24 mouse cellular contexts compared by ENCODE assay signal in the genomic region with DNA sequence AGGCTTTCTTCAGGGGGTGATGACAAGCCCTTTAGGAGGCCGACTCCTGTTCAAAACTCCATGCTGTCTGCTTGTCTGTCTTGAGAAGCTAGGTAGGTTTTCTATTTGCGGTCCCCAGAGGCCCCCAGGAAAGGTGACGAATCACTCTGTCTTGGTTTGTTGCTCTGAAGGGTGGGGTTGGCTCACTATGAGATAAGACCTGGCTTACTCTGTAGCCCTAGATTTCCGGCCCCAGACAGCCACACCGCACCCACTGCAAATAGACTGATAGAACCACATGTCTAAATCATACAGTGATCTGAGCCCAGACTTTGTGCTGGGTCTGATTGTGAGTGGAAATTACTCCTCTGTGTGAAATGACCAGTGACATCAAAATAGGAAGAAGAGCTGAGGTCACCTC. TPM values are rescaled to one million over a fixed set of nuclear protein-coding genes. Genes with fewer than 3 reads are reported as not detected.
DNase-seq lines count a peak whose midpoint lies in the region; ATAC-seq and TF ChIP-seq lines count a peak whose summit lies in the region.
"Had no signal": no experiment of that assay in that cellular context is flagged by ENCODE, and none has a peak within 500 bp of the region (broad histone marks: within the 10 kb centered on the region; RNA-seq: fewer than 3 reads in every experiment).

No protein-coding gene starts in this region.

- no peaks in the 10 kb centered on the region for H3K9me3 ChIP-seq in intestine, embryonic 15.5 days
- H3K9me3 ChIP-seq in liver, embryonic 14.5 days (ENCODE audit: control insufficient read depth, low read length): no peaks in the 10 kb centered on the region
- no peaks in the 10 kb centered on the region for H3K9me3 ChIP-seq in stomach, embryonic 15.5 days
- H3K9me3 ChIP-seq: forebrain, embryonic 10.5 days; heart, embryonic 13.5 days; limb, embryonic 10.5 days; liver, embryonic 15.5 days; midbrain, embryonic 15.5 days had no signal

- no peak overlapping the region for H3K4me2 ChIP-seq in intestine, embryonic 15.5 days (replicated peaks)
- no peak overlapping the region for H3K4me2 ChIP-seq in liver, embryonic 14.5 days (ENCODE audit: low read depth)
- H3K4me2 ChIP-seq in stomach, embryonic 15.5 days: no peak overlapping the region
- H3K4me2 ChIP-seq: heart, embryonic 13.5 days; liver, embryonic 15.5 days; midbrain, embryonic 15.5 days had no signal

- H3K4me1 ChIP-seq in intestine, embryonic 15.5 days (replicated peaks): no peaks in the 10 kb centered on the region
- peaks cover 5 to 7% of the 10 kb centered on the region in 2 experiments; a peak in 3 of 4 replicates for H3K4me1 ChIP-seq in liver, embryonic 14.5 days (replicated peaks; ENCODE audit: control insufficient read depth in 2 of 2, insufficient read depth in 2 of 2, low read length in 1 of 2)
- H3K4me1 ChIP-seq in stomach, embryonic 15.5 days: no peaks in the 10 kb centered on the region
- H3K4me1 ChIP-seq: forebrain, embryonic 10.5 days; limb, embryonic 10.5 days; midbrain, embryonic 15.5 days had no signal

- H3K9ac ChIP-seq in intestine, embryonic 15.5 days: no peak overlapping the region
- H3K9ac ChIP-seq in liver, embryonic 14.5 days (replicated peaks): no peak overlapping the region
- H3K9ac ChIP-seq in stomach, embryonic 15.5 days: no peak overlapping the region
- H3K9ac ChIP-seq: forebrain, postnatal 0 days; heart, embryonic 13.5 days; liver, embryonic 15.5 days; midbrain, embryonic 15.5 days had no signal

- TF ChIP-seq CTCF in liver, embryonic 14.5 days (IDR thresholded peaks at IDR 0.05; ENCODE audit: low read depth): no peak

- H3K4me3 ChIP-seq in intestine, embryonic 15.5 days (replicated peaks): no peak overlapping the region
- H3K4me3 ChIP-seq in liver, embryonic 14.5 days (ENCODE audit: insufficient read depth in 1 of 2, low read depth in 2 of 2, low read length in 2 of 2): no peak overlapping the region
- H3K4me3 ChIP-seq in stomach, embryonic 15.5 days (replicated peaks): no peak overlapping the region
- H3K4me3 ChIP-seq: forebrain, embryonic 10.5 days; heart, embryonic 13.5 days; limb, embryonic 10.5 days; liver, embryonic 15.5 days; megakaryocyte, embryonic 14.5 days; midbrain, embryonic 15.5 days; myocyte had no signal

- 59% methylated on average over 5 of the region's 5 CpGs for WGBS in intestine, embryonic 15.5 days
- 13% methylated on average over 5 of the region's 5 CpGs for WGBS in liver, embryonic 14.5 days (ENCODE audit: insufficient replicate concordance)
- WGBS in stomach, embryonic 15.5 days: 59% methylated on average over 5 of the region's 5 CpGs

- DNase-seq in MEL-GATA-1-ER (ENCODE audit: extremely low read depth, low read depth) (peak; percentile 63), MN1 (ENCODE audit: low spot score) (no peak)
- peak in 2 of 3 experiments; percentile 32 to 43 for DNase-seq in liver, embryonic 14.5 days (ENCODE audit: low read depth in 3 of 3, low spot score in 3 of 3)
- DNase-seq in cerebellum, adult 9-11 months: no peak
- DNase-seq in kidney, postnatal 10 days: no peak
- no peak for DNase-seq in cerebellum, postnatal 25 days
- DNase-seq: adrenal gland, postnatal 10 days; B cell, adult 2 months; cerebellum, adult 11 months; cerebellum, postnatal 14 days; forebrain, postnatal 0 days; heart, adult 11 months; lung, postnatal 10 days had no signal

- H3K27ac ChIP-seq in intestine, embryonic 15.5 days: no peak overlapping the region
- no peak overlapping the region for H3K27ac ChIP-seq in liver, embryonic 14.5 days
- H3K27ac ChIP-seq in stomach, embryonic 15.5 days: no peak overlapping the region
- H3K27ac ChIP-seq: forebrain, embryonic 10.5 days; heart, embryonic 13.5 days; limb, embryonic 10.5 days; liver, embryonic 15.5 days; midbrain, embryonic 15.5 days had no signal

- peaks cover 22% of the 10 kb centered on the region for H3K36me3 ChIP-seq in intestine, embryonic 15.5 days
- no peaks in the 10 kb centered on the region for H3K36me3 ChIP-seq in liver, embryonic 14.5 days (replicated peaks; ENCODE audit: control insufficient read depth, insufficient read depth, low read depth)
- H3K36me3 ChIP-seq in stomach, embryonic 15.5 days: peaks cover 19% of the 10 kb centered on the region
- H3K36me3 ChIP-seq: liver, embryonic 15.5 days had no signal

- peak; percentile 89 for ATAC-seq in intestine, embryonic 15.5 days
- peak; percentile 56; the same call in 1 of the 2 replicates for ATAC-seq in liver, embryonic 14.5 days (ENCODE audit: insufficient read depth)
- peak; percentile 60; the same call in 1 of the 2 replicates for ATAC-seq in stomach, embryonic 15.5 days (ENCODE audit: insufficient read depth, low FRiP score, low read depth)
- ATAC-seq: forebrain, postnatal 0 days; midbrain, embryonic 15.5 days; Patski had no signal

- no peaks in the 10 kb centered on the region for H3K27me3 ChIP-seq in intestine, embryonic 15.5 days (replicated peaks)
- no peaks in the 10 kb centered on the region for H3K27me3 ChIP-seq in liver, embryonic 14.5 days (ENCODE audit: control insufficient read depth, insufficient read depth, low read length)
- H3K27me3 ChIP-seq in stomach, embryonic 15.5 days (replicated peaks): no peaks in the 10 kb centered on the region
- H3K27me3 ChIP-seq: heart, embryonic 13.5 days; megakaryocyte, embryonic 14.5 days; midbrain, embryonic 15.5 days; Patski had no signal

- peak; percentile 17; the same call in 1 of the 2 replicates for TF ChIP-seq EP300 in liver, embryonic 14.5 days (IDR thresholded peaks at IDR 0.05; ENCODE audit: low read depth)

RNA-seq across cellular contexts. Expression of gene Slc7a6os, which starts 19.1 kb away (rescaled TPM):
- 34.0 and 34.3 TPM in 2 replicates for polyA plus RNA-seq in intestine, embryonic 15.5 days (2015; fragmentation: Nextera tagmentation; extraction: Ambion mirVana)
- polyA plus RNA-seq in liver, embryonic 14.5 days (2012; rRNA removed): 10.6 and 13.3 TPM in 2 replicates
- polyA plus RNA-seq in liver, embryonic 14.5 days (2014; fragmentation: Nextera tagmentation; extraction: Ambion mirVana): 8.9 and 10.2 TPM in 2 replicates
- 32.0 and 35.4 TPM in 2 replicates for polyA plus RNA-seq in stomach, embryonic 15.5 days (2015; fragmentation: Nextera tagmentation; extraction: Ambion mirVana)

RNA-seq across cellular contexts. Expression of gene Prmt7, which starts 19.1 kb away (rescaled TPM):
- polyA plus RNA-seq in intestine, embryonic 15.5 days (2015; fragmentation: Nextera tagmentation; extraction: Ambion mirVana): 47.3 and 49.0 TPM in 2 replicates
- polyA plus RNA-seq in liver, embryonic 14.5 days (2012; rRNA removed): 10.2 and 11.1 TPM in 2 replicates
- 19.1 and 21.2 TPM in 2 replicates for polyA plus RNA-seq in liver, embryonic 14.5 days (2014; fragmentation: Nextera tagmentation; extraction: Ambion mirVana)
- 42.2 and 46.3 TPM in 2 replicates for polyA plus RNA-seq in stomach, embryonic 15.5 days (2015; fragmentation: Nextera tagmentation; extraction: Ambion mirVana)

RNA-seq across cellular contexts. Expression of gene Slc7a6, which starts 23.0 kb away (rescaled TPM):
- 34.4 and 37.9 TPM in 2 replicates for polyA plus RNA-seq in intestine, embryonic 15.5 days (2015; fragmentation: Nextera tagmentation; extraction: Ambion mirVana)
- 3.8 TPM in 2 replicates for polyA plus RNA-seq in liver, embryonic 14.5 days (2012; rRNA removed)
- 8.2 and 10.2 TPM in 2 replicates for polyA plus RNA-seq in liver, embryonic 14.5 days (2014; fragmentation: Nextera tagmentation; extraction: Ambion mirVana)
- polyA plus RNA-seq in stomach, embryonic 15.5 days (2015; fragmentation: Nextera tagmentation; extraction: Ambion mirVana): 39.8 and 47.3 TPM in 2 replicates

RNA-seq across cellular contexts. Expression of gene Pla2g15, which starts 41.4 kb away (rescaled TPM):
- polyA plus RNA-seq in intestine, embryonic 15.5 days (2015; fragmentation: Nextera tagmentation; extraction: Ambion mirVana): 10.2 and 10.7 TPM in 2 replicates
- polyA plus RNA-seq in liver, embryonic 14.5 days (2012; rRNA removed): 2.8 and 2.9 TPM in 2 replicates
- 2.5 TPM in 2 replicates for polyA plus RNA-seq in liver, embryonic 14.5 days (2014; fragmentation: Nextera tagmentation; extraction: Ambion mirVana)
- polyA plus RNA-seq in stomach, embryonic 15.5 days (2015; fragmentation: Nextera tagmentation; extraction: Ambion mirVana): 11.9 and 12.3 TPM in 2 replicates

RNA-seq across cellular contexts. Expression of gene Esrp2, which starts 54.9 kb away (rescaled TPM):
- polyA plus RNA-seq in intestine, embryonic 15.5 days (2015; fragmentation: Nextera tagmentation; extraction: Ambion mirVana): 30.2 and 32.7 TPM in 2 replicates
- 6.7 and 7.7 TPM in 2 replicates for polyA plus RNA-seq in liver, embryonic 14.5 days (2012; rRNA removed)
- 6.6 and 7.0 TPM in 2 replicates for polyA plus RNA-seq in liver, embryonic 14.5 days (2014; fragmentation: Nextera tagmentation; extraction: Ambion mirVana)
- polyA plus RNA-seq in stomach, embryonic 15.5 days (2015; fragmentation: Nextera tagmentation; extraction: Ambion mirVana): 45.8 and 46.1 TPM in 2 replicates
- polyA plus RNA-seq: forebrain, postnatal 0 days; neural tube, embryonic 14.5 days had no signal

Comparison
In these comparisons a context has a peak if more than half of its experiments do, and no peak if none do; other contexts are left out.
1. DNase-seq: peak in MEL-GATA-1-ER (single experiment) and liver, embryonic 14.5 days (2 of 3); none in cerebellum, adult 9-11 months (single experiment), MN1 (single experiment), kidney, postnatal 10 days (single experiment) and cerebellum, postnatal 25 days (0 of 2).
2. Peak in every context shown above with its lines, with median percentiles within 50 percentile points of each other: ATAC-seq.